Mouse (Mus musculus): ENCODE data around the gene Rreb1. TPM values are rescaled to one million over a fixed set of nuclear protein-coding genes. Genes with fewer than 3 reads are reported as not detected.

The Rreb1 gene
- total RNA-seq, 2 experiments from 2014 or later = 20.7 to 44.1 TPM

DNA sequence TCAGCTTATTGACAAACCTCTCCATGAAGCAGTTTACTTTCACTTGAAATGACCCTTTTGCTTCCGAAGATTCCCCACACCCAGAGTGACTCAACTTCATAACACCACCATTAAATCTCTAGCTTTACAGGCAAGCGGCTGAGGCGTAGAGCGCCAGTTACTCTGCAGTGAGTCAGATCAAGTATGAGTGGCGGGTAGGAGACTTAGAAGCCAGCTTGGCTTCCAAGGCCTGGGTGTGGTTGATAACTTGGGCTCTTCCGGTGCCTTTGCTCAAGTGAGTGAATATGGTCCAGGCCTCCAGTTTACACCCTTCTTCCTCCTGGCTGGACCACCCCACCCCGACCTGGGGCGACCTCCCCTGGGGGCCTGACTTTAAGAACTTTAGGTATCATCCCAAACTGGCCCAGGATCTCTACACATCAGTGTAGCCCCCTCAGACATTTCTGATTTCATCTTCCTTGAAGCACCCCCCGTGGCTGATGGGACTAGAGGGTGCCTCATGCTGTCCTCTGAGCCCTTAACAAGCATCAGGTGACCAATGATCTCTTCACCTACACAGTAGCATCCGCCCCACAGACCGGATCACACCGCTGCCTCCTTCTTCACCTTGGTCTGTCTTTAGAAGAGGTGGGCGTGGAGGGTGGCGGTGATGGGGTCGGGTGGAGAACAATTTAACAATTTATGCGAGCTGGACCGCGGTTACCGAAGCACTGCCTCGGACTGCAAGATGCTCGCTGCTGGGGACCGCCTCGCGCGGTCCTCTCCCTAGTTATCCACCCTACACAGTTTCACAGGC is 651 bp upstream of the Rreb1 start:
- DNase-seq (ENCODE audit: low spot score in 2 of 2) = no peak
- intact Hi-C loops (cut with DNase I) = no loop called here

DNA sequence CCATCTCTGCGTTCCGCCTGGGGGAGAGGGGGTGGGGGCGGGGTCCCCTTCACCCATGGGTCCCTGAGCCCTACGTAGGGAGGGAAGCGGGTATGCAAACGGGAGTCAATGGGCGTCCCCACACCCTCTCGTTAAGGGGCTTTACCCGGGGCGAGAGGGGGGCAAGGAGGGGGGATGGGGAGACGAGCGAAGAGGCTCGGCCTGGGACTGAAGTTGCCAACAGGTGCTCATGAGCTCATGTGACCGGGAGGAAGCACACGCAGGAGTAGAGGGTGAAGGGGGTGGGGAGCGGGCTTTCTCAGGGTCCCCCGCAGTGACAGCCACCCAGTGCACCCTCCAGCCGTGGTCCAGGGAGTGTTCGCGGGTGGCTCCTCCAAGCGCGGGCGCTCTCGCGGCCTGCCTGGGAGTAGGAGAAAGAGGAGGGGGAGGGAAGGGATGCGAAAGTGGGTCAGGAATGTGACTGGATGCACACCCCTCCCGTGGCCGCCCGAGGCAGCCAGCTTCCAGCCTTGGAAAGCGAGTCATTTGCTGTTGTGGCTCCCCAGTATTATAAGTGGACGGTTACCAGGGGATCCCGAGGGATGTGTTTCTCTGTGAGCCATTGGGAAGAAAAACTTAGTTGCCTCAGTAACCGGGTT is 513 bp downstream of the Rreb1 start:
- intact Hi-C loops (cut with DNase I) = no loop called here
- DNase-seq (ENCODE audit: low spot score in 2 of 2) = peak; percentile 33 to 39

DNA sequence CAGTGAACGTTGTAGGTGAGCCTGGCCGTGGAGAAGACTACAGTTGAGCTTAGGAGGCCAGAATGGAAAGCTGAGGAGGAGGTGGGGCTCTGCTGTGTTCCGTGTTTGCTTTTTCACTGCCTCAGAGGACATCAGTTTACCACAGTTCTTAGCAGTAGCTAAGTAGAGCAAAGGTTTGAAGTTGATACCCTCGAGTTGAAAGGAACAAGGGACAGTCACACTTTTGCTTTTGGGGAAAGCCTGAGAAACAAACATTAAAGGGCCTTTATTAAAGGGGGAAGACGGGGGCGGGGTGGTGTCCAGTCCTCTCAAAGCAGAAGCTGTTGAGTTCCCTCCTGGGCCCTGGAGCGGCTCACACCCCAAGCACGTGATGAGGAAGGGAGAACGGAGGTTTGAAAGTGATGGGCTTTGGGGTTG is 1.1 kb downstream of the Rreb1 start:
- intact Hi-C loops (cut with DNase I) = no loop called here
- no peak for DNase-seq (ENCODE audit: low spot score in 2 of 2)

DNA sequence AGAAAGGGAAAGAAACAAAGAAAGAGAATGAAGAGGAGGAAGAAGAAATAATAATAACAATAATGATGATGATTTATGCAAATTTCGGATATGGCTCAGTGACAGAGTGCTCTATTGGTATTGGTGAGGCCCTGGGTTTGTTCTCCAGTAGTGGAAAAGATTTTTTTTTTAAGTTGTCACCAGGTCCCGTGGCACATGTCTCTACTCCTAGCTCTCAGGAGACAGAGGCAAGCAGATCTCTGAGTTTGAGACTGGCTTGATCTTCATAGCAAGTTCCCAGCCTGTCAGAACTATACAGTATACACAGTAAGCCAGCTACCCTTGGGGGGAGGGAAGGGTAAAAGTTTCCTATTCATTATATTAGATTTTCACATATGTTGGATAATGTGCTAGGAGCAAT is 3.4 kb downstream of the Rreb1 start:
- DNase-seq (ENCODE audit: low spot score in 2 of 2) = no peak
- intact Hi-C loops (cut with DNase I) = no loop called here

DNA sequence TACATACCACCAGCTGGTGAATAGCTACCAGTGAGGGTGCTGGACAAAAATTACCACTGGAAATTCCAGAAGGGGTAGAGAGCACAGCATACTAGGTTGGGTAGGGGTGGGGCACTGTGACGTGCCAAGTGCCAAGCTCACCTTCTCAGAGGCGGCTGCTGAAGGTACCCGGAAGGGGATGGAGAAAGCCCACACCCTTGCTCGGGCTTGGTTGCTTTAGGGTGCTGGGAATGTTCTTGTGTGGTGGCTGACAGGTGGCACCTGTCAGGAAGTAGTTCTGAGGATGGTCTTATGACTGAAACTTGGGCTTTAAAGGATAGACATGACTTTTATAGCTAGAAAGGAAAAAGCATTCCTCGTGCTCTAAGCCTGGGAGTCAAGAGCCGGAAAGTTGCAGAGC is 3.9 kb downstream of the Rreb1 start:
- DNase-seq (ENCODE audit: low spot score in 2 of 2) = no peak
- intact Hi-C loops (cut with DNase I) = no loop called here

DNA sequence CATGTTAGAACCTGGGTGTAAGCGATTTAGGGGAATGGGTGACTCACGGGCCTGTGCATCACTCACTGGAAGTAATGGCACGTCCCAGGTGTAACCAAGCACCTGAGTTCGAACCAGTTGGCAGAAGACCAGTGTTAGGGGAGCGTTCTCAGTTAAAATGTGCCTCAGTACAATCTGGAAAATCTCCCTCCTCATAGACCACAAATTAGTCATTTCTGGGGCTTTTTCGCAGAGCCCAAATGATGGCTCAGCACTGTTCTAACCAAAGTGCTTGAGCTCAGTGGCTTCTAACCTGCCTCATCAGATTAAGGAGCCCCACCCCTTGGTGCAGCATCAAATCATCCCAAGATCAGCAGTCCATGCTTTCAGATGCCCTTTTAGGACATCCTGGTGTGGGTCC is 5.5 kb downstream of the Rreb1 start:
- intact Hi-C loops (cut with DNase I) = no loop called here

DNA sequence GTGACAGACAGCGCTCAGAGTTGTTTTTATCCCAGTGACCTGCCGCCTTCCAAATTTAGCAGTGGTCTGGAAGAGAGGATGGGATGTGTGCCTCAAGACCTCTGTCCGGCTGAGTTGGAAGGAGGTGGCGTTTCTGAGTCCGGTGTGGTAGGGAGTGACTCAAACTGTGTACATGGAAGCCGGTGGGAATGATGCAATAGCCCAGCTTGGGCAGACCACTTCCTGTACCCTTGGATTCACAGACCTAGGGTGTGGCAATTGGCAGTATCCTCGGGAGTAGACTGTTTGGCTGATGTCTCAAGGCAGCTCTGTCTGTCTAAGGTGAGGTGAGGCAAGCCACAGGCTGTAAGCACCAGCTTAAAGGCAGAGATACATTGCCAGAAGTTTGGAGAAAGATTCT is 6.0 kb downstream of the Rreb1 start:
- DNase-seq (ENCODE audit: low spot score in 2 of 2) = no peak
- intact Hi-C loops (cut with DNase I) = no loop called here

More for the DNA sequence above, 5.5 kb downstream of the Rreb1 start:
- DNase-seq (ENCODE audit: low spot score in 2 of 2) = no peak

DNA sequence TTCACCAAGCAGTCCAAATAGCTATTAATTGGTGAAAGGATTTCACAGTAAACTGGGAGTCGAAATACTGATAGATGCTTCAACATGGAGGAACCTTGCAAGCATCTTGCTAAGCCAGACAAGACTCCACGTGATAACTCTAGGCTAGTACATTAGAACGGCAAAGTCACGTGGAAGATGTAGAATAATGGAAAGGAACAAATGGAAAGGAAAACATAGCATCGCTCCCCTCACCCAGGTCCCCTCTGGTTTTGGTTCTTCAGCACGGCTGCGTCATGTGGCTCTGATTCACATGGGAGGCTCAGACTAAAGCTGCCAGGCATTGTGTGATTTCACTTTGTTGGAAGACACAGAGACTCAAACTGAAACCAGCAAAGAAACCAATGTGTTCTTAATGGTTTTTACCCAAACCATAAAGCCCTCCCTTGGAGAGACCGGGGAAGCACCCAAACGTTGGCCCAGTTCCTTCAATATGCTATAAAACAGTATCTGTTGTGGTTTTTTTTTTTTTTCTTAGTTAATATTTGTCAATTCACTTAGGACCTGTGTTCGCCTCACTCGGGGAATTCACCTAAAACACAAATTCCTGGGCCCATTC is 14.6 kb downstream of the Rreb1 start:
- DNase-seq (ENCODE audit: low spot score in 2 of 2) = no peak
- intact Hi-C loops (cut with DNase I) = no loop called here

DNA sequence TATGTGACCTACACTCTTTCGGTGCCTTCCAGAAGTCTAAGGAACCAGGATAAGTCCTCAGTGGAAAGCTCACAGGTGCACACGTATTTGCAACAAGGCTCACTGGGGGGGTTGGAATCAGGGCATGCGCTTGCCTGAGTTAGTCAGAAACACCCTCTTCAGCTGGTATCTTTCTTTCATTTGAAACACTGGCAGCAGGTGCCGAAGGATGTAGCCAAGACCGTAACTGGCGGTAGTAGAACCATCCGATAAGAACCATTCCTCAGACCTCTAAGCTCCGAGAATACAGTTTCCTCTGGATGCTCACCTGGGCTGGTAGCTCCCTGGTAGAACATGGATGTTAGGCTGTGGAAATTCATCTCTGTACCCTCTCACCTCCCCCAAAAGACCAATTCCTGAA is 20.6 kb downstream of the Rreb1 start:
- no peak for DNase-seq (ENCODE audit: low spot score in 2 of 2)
- intact Hi-C loops (cut with DNase I) = no loop called here

DNA sequence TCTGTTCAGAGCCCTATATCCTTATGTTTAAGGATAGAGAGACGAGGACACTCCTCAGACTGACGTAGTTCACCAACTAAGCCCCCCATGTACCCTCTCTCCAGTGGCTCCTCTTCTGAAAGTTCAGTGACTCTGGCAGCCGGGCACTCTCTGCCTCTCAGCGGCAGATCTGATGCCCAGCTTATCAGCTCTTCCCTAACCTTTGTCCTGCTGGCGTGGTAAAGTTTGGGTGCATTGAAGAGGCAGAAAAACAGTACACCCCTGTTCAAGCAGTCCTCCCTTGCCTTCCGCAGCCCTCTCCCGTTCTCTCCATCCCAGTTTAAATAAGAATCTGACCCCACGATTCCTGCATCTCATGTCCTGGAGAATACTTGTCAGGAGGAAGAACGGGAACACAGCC is 21.2 kb downstream of the Rreb1 start:
- DNase-seq (ENCODE audit: low spot score in 2 of 2) = no peak
- intact Hi-C loops (cut with DNase I) = no loop called here

DNA sequence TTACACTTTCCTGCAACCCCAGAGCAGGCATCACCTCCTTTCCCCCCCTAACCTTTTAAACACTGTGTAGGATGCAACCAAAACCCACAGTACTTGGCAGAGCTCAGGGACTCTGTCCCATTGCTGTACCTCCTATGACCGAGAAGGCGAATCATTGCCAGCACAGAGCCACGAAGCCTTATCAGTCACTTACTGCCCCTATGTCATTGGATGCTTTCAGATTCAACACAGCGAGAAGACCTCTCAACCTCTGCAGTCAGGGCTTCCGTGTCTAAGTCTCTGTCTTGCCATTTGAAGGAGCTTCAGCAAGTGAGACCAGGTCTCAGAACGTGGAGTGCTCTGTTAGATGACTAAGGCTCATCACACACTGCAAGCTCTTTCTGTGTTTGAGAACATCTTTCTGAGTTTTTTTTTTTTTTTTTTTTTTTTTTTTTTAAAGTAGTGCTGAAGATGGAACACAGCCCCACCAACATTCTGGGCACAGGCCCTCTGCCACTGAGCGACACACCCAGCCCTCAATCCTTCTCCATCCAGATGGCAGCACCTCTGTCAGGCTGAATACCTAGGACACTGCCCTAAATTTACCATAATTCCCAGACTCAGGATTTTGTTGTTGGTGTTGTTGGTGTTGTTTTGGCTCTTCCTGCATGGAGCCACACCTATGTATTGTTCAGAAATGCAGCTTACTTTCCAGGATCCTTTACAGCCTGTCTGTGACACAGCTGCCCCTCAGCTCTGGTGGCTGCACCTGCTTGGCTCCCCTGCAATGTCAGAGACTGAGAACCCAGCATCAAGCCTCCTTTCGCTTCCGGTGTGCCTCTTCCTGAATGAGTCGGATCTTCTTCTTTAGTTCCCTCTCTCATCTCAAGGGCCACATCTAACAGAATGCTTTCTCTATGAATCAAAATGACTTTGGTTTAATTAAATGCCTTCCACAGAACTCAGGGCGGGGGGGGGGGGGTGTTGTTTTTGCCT is 23.2 kb downstream of the Rreb1 start:
- no peak for DNase-seq (ENCODE audit: low spot score in 2 of 2)
- intact Hi-C loops (cut with DNase I) = no loop called here

DNA sequence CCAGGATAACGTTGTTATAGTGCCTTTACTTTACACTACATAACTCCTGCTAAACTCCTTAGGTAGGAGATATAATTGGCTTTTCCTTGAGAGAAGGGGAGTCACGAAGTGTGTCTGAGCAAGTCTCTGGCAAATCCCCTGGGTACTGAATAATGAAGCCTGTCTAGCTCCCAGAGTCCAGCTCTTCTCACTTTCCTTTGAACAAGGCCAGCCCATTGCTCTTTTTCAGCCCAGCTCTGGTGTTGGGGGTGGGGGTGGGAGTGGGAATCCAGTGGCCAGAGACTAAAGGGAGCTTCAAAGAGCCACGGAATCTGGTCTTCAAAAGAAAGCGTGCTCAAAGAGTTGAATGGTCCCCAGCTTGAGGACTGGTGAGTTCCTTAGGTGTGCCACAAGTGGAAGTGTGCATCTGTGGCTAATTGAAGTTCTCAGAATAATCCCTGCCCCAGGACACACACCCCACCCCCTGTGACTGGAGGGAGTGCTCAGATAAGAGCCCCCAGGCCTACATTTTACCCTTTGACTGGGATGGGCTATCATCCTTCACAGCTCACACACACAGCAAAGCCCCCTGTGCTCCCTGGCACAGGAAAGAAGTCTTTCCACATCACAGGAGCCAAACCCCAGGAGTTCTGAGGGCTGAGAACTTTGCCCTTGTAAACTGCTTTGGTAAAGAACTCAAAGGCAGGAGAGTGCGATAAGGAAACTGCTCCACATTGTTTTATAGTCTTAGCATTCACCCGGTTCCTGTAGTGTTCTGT is 24.2 kb downstream of the Rreb1 start:
- intact Hi-C loops (cut with DNase I) = no loop called here
- no peak for DNase-seq (ENCODE audit: low spot score in 2 of 2)

DNA sequence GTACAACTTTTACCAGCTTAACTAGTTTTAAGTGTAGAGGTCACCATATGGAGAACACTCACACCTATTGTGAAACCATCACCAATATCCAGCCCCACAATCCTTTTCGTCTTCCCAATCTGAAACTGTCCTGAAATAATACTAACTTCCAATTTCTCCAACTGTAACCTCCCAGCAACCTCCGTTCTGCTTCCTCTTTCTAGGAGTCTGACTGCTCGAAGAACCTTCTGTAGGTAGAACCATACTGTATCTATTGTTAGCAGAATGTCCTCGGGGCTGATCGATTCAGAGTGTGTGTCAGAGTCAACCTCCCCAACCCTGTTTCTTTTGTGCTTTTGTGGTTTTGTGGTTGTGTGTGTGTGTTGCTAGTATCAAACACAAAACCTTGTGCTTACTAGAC is 25.0 kb downstream of the Rreb1 start:
- intact Hi-C loops (cut with DNase I) = no loop called here

DNA sequence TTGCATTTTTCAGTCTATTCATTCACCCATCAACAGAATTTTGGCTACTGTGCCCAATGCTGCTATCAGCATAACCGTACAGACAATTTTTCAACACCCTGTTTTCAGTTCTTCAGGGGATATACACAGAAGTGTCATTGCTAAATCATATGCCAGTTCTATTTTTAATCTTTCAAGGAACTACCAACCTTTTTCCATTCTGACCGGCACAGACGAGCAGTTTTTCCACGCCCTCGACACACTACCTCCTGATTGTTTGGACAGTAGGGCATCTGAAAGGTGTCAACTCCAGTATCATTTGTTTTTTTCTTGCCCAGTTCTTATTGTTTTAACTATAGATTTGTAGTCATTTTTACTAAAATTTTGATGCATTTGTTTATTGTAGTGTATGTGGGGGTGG is 25.8 kb downstream of the Rreb1 start:
- no peak for DNase-seq (ENCODE audit: low spot score in 2 of 2)
- intact Hi-C loops (cut with DNase I) = no loop called here

More for the DNA sequence above, 25.0 kb downstream of the Rreb1 start:
- DNase-seq (ENCODE audit: low spot score in 2 of 2) = no peak

DNA sequence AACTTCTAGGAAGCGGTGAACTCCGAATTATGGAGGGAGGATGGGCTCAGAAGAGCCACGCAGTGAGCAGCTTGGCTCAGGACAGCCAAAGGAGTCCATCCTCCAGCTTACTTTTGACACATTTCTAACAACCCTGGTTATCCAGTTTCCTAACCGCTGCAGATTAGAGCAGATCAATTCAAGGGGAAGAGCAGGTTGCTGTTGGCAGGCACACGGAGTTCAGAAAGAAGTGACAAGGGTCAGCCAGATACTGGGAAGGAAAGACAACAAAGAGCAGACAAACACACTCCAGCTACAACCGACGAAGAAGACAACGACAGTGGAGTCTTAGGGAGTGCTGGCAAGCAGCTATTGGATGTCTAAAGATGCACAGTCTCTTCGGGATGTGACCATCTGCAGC is 36.8 kb downstream of the Rreb1 start:
- DNase-seq (ENCODE audit: low spot score in 2 of 2) = no peak
- intact Hi-C loops (cut with DNase I) = loop anchor here (10.0 kb wide), 1 partner anchor 1510 kb away; no protein-coding TSS in a partner anchor

DNA sequence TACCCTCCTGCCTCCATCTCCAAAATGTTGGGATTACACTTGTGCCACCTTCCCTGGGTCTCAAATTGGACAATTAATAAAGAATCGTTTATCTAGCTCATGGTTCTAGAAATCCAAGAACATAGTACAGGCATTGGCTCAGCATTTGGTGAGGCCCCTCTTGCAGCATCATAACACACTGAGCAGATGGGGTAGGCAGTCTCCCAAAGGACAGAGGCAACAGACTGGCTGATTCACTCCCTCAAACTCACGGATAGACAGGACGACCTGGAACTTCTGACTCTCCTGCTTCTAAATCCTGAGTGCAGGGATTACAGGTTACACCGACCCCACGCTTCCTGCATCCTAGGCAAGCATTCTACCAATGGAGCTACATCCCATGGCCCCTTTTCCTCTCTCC is 38.5 kb downstream of the Rreb1 start:
- intact Hi-C loops (cut with DNase I) = loop anchor here (10.0 kb wide), 1 partner anchor 1508 kb away; no protein-coding TSS in a partner anchor
- DNase-seq (ENCODE audit: low spot score in 2 of 2) = no peak

DNA sequence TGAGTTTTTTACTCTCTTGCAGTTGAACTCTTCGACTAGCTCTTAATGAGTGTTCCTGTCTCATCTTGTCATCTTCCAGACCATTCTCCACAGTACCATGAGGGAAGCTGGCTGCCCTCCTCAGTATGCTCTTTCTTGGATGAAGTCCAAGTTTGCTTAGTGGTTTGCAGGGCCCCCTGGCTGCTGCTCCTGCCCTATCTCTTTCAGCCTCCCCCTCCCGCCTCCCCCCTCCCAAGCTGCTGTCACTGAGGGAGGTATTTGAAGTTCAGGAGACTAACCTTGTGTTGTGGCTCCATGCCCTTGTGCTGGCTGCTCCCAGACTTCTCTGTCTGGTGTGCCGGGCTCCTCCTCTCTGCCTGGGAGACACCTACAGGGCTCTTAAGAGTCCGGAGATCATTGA is 43.2 kb downstream of the Rreb1 start:
- intact Hi-C loops (cut with DNase I) = no loop called here
- no peak for DNase-seq (ENCODE audit: low spot score in 2 of 2)

DNA sequence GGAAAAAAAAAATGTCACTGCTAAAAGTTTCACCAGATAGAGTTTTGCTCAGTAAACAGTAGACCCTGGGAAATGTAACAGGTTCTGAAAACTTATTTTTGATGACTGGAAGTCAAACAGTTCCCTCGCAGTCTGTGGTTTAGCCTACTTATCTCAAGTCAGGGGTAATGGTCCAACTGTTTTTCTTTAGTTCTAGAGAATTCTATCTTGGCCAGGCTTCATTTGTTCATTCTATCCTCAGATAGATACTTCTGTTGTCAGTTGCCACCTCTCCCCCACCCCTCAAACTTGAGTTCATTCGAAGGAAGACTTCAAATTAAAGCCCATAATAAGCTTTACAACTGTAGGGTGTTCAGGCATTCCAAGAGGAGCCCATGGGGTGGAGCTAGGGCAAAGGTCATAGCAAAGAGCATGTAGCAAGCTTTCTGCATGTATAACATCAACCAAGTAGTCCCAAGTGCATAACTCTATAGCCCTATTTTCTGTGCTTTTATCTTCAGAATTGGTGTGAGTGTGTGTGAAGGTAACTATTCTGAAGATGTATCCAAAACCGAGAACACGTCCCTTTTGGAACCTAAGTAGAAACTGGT is 46.2 kb downstream of the Rreb1 start:
- intact Hi-C loops (cut with DNase I) = no loop called here
- DNase-seq (ENCODE audit: low spot score in 2 of 2) = no peak
